Mouse (Mus musculus) spleen, adult 2 months (tissue): ENCODE measurements around the gene Krt34. TPM values are rescaled to one million over a fixed set of nuclear protein-coding genes. Genes with fewer than 3 reads are reported as not detected.

Experiments
- DNase-seq, 2 experiments: peaks; one replicate each; pipeline versions ENCODE4 v3.0.0 to v3.0.0-alpha.2; 2012 to 2021; ENCODE audit warnings: low spot score in 2 of 2, low read depth in 1 of 2
- H3K27ac ChIP-seq: fragments of 200-500 bp; 2 replicates; pipeline ENCODE4 v1.5.1; 2012; ENCODE audit warnings: low read length, inconsistent platforms; ENCODE audit not compliant: insufficient read depth
- H3K27me3 ChIP-seq: fragments of 200-500 bp; 2 replicates; pipeline ENCODE4 v1.6.1; 2012; ENCODE audit warnings: mild to moderate bottlenecking, moderate library complexity, low read length, inconsistent platforms; ENCODE audit not compliant: control insufficient read depth, insufficient read depth
- H3K36me3 ChIP-seq: fragments of 200-500 bp; 2 replicates; pipeline ENCODE4 v1.6.1; 2012; ENCODE audit warnings: mild to moderate bottlenecking, low read length, inconsistent platforms; ENCODE audit not compliant: control insufficient read depth, insufficient read depth
- H3K4me1 ChIP-seq: fragments of 200-500 bp; 2 replicates; pipeline ENCODE4 v1.6.1; 2011; ENCODE audit warnings: inconsistent platforms; ENCODE audit not compliant: control insufficient read depth, insufficient read depth, insufficient read length
- H3K4me3 ChIP-seq: fragments of 200-500 bp; 2 replicates; pipeline ENCODE4 v1.5.1; 2011; ENCODE audit warnings: mild to moderate bottlenecking, inconsistent platforms; ENCODE audit not compliant: insufficient read depth, insufficient read length; ENCODE audit errors: extremely low read depth
- CTCF ChIP-seq: fragments of 200-500 bp; IDR thresholded peaks from 2 replicates; pipeline ENCODE4 v1.5.1; 2011; ENCODE audit warnings: mild to moderate bottlenecking, inconsistent platforms; ENCODE audit not compliant: insufficient read depth, insufficient read length, insufficient replicate concordance; ENCODE audit errors: extremely low read depth
- POLR2A ChIP-seq: fragments of 200-500 bp; IDR thresholded peaks from 2 replicates; pipeline ENCODE4 v1.6.1; 2011; ENCODE audit warnings: low read depth, low read length, inconsistent platforms
- WGBS: fragments of 180-500 bp; shearing (Covaris S2); methylation state at CpG from one replicate; pipeline ENCODE4 v1.1.7; 2018; 5-methylcytosine and 5-hydroxymethylcytosine counted together
- polyA plus RNA-seq: library from polyadenylated mRNA; depleted of rRNA; stranded (reverse); fragments of >200 nt; gene quantifications from 2 replicates; pipeline ENCODE4 v1.2.3, GENCODE M21; 2012

Gene Krt34
- polyA plus RNA-seq, 1 experiment: not detected

DNA sequence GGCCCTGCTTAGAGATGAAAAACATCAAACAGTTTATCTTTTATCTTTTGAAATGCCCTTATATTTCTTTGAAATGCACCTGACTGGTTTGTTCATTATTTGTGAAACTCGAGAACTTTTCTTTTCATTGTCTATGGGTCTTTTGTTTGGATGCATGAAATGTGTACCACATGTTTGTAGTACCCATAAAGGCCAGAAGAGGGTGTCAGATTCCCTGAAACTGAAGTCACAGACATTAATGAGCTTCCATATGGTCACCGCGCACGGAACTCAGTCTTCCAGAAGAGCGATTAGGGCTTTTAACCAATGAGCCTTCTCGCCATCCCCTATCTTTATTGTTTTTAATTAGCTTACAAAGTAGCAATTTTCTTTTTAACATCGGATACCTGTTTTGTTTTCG, 17.5 kb upstream of the Krt34 start:
- TF ChIP-seq POLR2A (no peak), CTCF (no peak)

DNA sequence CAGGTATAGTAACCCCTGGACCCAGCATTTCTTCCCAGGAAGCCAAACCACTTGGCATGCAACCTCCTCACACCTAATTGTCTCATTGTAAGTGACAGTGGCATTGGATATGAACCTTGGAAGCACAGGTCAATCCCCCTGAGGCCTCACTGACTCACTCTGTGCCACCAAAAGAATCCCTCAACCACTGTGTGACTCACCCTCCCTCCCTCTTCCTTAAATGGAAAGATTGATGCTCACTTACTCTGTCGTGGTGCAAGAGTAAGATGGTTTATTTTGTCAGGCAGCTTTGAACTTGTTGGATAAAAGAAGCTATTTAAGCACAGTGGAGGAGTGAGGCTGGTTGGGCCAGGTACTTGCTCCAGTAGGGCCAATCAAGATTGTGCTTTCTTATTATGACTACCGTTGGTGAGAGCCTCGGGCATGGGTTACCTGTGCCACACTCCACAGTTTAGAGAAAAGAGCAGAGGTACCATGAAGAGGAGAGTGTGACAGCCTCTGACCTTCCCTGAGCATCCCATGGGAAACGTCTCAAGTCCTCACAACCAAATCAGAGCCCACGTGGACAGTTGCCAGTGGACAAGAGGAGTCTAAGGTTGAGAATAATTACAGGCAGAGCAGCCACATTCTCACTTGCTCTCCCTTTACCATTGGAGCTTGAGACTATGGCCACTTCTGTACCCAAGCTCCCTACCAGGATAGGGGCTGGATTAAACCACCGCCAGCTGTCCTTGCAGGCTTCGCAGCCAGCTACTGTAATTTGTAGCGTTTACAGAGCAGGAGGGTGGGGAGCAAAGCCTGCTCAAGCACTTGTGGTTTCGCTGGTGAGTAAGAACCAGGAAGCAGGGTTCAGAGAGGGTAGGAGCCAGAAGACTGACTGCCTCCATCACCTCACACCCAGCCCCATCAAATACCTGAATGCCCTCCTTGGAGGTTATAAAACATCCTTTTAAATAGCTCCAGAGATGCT, 14.6 kb upstream of the Krt34 start:
- Histone ChIP-seq H3K36me3 (no peaks in the 10 kb centered on the region), H3K27ac (no peak overlapping the region), H3K27me3 (no peaks in the 10 kb centered on the region), H3K4me1 (no peaks in the 10 kb centered on the region), H3K4me3 (no peak overlapping the region)
- 51% methylated on average over 9 of the region's 9 CpGs for WGBS
- no peak for TF ChIP-seq POLR2A
- no peak for TF ChIP-seq CTCF
- no peak for DNase-seq

More for the DNA sequence above, 17.5 kb upstream of the Krt34 start:
- no peak overlapping the region for H3K27ac ChIP-seq
- no peak for DNase-seq
- H3K4me3 ChIP-seq: no peak overlapping the region
- H3K4me1 ChIP-seq: no peaks in the 10 kb centered on the region
- H3K36me3 ChIP-seq: no peaks in the 10 kb centered on the region
- H3K27me3 ChIP-seq: no peaks in the 10 kb centered on the region
- 81% methylated on average over 8 of the region's 8 CpGs for WGBS

- 85% methylated on average over 3 of the region's 3 CpGs for WGBS
- TF ChIP-seq CTCF (no peak), POLR2A (no peak)
- Histone ChIP-seq H3K36me3 (no peaks in the 10 kb centered on the region), H3K27ac (no peak within 1 kb of the TSS), H3K4me3 (no peak within 1 kb of the TSS), H3K4me1 (no peaks in the 10 kb centered on the region), H3K27me3 (no peaks in the 10 kb centered on the region)
- DNase-seq: no peak
Observed at GRCm38 (mm10) chr11:100050451-100050850, 9.1 kb upstream of the Krt34 start, which contains the start of gene Krt31. Krt31 (minus strand) TSS chr11:100050551.

GRCm38 (mm10) chr11:100047193-100047592, 5.8 kb upstream of the Krt34 start:
- H3K4me3 ChIP-seq: no peak overlapping the region
- H3K4me1 ChIP-seq: no peaks in the 10 kb centered on the region
- no peaks in the 10 kb centered on the region for H3K36me3 ChIP-seq
- 87% methylated on average over 2 of the region's 2 CpGs for WGBS
- H3K27ac ChIP-seq: no peak overlapping the region
- H3K27me3 ChIP-seq: no peaks in the 10 kb centered on the region
- no peak for TF ChIP-seq POLR2A
- TF ChIP-seq CTCF: no peak
- DNase-seq: no peak

- no peaks in the 10 kb centered on the region for H3K4me1 ChIP-seq
- DNase-seq: no peak
- no peak overlapping the region for H3K4me3 ChIP-seq
- TF ChIP-seq CTCF: no peak
- TF ChIP-seq POLR2A: no peak
- H3K27ac ChIP-seq: no peak overlapping the region
- no peaks in the 10 kb centered on the region for H3K27me3 ChIP-seq
- no peaks in the 10 kb centered on the region for H3K36me3 ChIP-seq
- 74% methylated on average over 6 of the region's 6 CpGs for WGBS
Observed at GRCm38 (mm10) chr11:100046303-100046866, 5.0 kb upstream of the Krt34 start.

GRCm38 (mm10) chr11:100029768-100030167, 11.6 kb downstream of the Krt34 start, which contains the start of gene Krt33b:
Krt33b (minus strand) TSS chr11:100029868.
- DNase-seq: no peak
- no peak for TF ChIP-seq POLR2A
- no peak for TF ChIP-seq CTCF
- Histone ChIP-seq H3K27ac (no peak within 1 kb of the TSS), H3K27me3 (no peaks in the 10 kb centered on the region), H3K4me3 (no peak within 1 kb of the TSS), H3K4me1 (no peaks in the 10 kb centered on the region), H3K36me3 (no peaks in the 10 kb centered on the region)
- WGBS: 81% methylated on average over 6 of the region's 6 CpGs

- H3K36me3 ChIP-seq: no peaks in the 10 kb centered on the region
- 82% methylated on average over 5 of the region's 5 CpGs for WGBS
- no peaks in the 10 kb centered on the region for H3K4me1 ChIP-seq
- TF ChIP-seq POLR2A (no peak), CTCF (no peak)
- H3K27me3 ChIP-seq: no peaks in the 10 kb centered on the region
- no peak overlapping the region for H3K4me3 ChIP-seq
- DNase-seq: no peak
- H3K27ac ChIP-seq: no peak overlapping the region
Observed at GRCm38 (mm10) chr11:100021438-100021837, 19.9 kb downstream of the Krt34 start.
